Mouse (Mus musculus) erythroblast, embryonic 14.5 days (primary cell): Measurements from ENCODE around the gene Cox4i1.

Experiments used
- GATA1 ChIP-seq: IDR thresholded peaks from 2 replicates; pipeline ENCODE4 v1.6.1; 2012; ENCODE audit warnings: low read length, inconsistent platforms, mixed read lengths
- TAL1 ChIP-seq: IDR thresholded peaks from 3 replicates; pipeline ENCODE4 v1.6.1; 2012; ENCODE audit warnings: low read length, inconsistent platforms, mixed read lengths

- TF ChIP-seq GATA1 = no peak
- TF ChIP-seq TAL1 = no peak
Measured at GRCm38 (mm10) chr8:120668374-120668905, 418 bp downstream of the Cox4i1 start, which contains the start of gene Emc8.
